Mouse (Mus musculus): ENCODE measurements around the gene Pbxip1. TPM values are rescaled to one million over a fixed set of nuclear protein-coding genes. Genes with fewer than 3 reads are reported as not detected.
A peak's percentile ranks its signal among the peaks of the same experiment; 100 is the strongest.

Gene Pbxip1
- total RNA-seq, 2 experiments from 2014 or later = 44.5 to 54.0 TPM

DNA sequence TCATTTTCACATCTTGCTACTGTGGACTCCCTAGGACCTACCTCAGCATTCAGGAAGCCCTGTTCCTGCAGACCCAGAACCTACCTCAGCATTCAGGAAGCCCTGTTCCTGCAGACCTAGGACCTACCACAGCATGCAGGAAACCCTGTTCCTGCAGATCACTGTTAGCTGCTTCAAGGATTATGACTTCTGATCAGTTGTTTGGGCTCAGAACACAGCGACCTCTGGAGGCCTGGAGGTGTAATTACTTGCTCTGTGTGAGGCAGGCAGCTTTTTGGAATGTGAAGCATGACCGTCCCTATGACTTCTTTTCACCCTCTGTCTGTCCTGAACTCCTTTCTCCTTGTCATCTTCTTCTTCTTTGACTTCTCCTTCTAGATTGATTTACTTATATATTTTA lies 45.0 kb downstream of the Pbxip1 start:
- DNase-seq (ENCODE audit: low spot score in 2 of 2) = no peak

DNA sequence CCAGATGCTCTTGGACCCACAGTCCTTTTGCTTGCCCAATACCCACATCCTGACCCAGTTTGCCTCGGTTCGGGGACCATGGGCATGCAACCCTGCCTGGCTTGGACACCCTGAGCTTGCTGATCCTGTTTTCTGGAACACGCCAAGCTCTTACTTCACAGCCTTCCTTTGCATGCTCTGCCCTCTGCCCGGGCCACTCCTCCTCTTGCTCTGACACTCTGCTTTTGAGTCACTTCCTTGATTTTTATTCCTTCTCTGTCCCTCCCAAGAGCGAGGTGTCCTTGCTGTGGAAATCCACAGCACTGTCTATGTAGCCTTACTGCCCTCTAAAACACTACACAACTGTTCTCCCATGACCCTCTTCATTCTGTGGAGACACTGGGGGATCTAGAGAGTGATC lies 45.7 kb downstream of the Pbxip1 start:
- DNase-seq (ENCODE audit: low spot score in 2 of 2) = no peak

DNA sequence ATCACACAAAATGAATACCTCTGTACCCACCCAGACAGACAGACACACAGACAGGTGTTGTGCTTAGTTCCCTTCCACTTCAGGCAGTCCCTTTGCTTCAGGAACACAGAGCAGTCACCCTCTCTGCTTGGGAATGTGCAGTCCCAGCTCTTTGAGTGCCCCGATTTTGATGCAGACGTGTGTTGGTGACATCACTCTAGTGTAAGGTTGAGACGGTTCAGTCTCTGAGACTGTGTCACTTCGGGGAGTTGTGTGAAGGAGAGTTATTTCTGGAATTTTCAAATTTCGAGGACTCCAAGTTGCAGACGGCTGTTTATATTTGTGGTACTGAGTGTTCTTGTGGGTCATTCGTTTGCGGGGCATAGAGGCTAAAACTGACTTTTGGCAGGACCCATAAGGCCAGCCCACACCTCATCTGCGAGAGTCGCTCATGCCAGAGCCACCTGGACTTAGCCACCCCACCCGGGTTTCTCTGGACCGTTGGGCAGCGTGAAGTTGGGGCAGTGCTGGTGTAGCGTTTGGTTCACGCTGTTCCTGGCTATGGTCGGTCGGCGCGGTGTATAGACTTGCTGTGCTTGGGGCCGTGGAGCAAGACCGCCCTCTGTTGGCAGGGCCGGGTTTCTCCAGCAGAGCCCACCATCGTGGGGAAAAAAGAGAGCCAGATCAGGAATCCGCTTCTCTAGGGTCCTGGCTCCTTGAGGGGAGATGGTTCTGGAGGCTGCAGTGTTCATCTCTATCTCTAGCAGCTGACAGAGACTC lies 48.4 kb downstream of the Pbxip1 start:
- DNase-seq (ENCODE audit: low spot score in 2 of 2) = peak; percentile 61 to 62

DNA sequence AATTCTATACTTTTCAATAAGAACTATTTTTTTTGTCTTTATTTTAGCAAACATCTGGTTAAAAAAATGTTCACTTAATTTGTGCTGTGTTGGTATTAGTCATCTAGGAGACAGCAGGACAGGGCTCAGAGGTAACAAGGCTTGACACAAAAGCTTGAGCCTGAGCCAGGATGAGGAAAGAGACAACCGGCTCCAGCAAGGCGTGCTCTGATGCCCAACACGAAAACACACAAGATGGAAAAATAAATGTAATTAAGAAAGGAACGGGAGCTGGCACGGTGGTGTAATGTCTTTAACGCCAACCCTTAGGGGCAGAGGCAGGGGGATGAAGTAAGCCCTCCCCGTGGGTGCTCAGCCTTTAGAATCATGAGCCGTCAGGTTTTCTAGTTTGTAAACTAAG lies 49.6 kb downstream of the Pbxip1 start:
- DNase-seq (ENCODE audit: low spot score in 2 of 2) = no peak

GRCm38 (mm10) chr3:89486916-89487702 lies 50.6 kb downstream of the Pbxip1 start:
- no peak for DNase-seq (ENCODE audit: low spot score in 2 of 2)

GRCm38 (mm10) chr3:89490790-89491189 lies 54.3 kb downstream of the Pbxip1 start:
- DNase-seq (ENCODE audit: low spot score in 2 of 2) = no peak

- no peak for DNase-seq (ENCODE audit: low spot score in 2 of 2)
Measured at GRCm38 (mm10) chr3:89491559-89491958, 55.1 kb downstream of the Pbxip1 start.

DNA sequence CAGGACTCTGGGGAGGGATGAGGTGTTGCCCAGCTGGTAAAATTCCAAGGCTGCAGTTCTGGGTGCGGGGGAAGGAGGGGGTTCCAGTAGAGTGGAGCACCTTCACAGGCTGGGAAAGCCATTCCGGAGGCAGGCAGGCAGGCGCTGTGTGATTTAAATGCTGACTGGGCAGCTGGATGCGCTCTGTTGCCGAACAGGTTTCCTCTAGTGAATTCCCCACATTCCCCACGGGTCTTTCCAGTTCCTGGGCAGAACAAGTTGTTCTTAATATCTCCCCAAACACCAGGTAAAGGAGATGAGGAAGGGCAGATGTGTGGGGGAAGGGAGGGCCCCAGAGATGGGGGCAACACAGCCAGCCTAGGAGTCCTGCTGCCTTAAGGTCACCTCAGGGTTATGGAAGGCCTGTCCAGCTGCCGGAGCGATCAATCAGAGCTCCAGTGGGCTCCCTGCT lies 56.2 kb downstream of the Pbxip1 start:
- no peak for DNase-seq (ENCODE audit: low spot score in 2 of 2)

GRCm38 (mm10) chr3:89494630-89495029 lies 58.1 kb downstream of the Pbxip1 start:
- DNase-seq (ENCODE audit: low spot score in 2 of 2) = no peak

- no peak for DNase-seq (ENCODE audit: low spot score in 2 of 2)
Measured at GRCm38 (mm10) chr3:89496366-89496765, 59.9 kb downstream of the Pbxip1 start.

- no peak for DNase-seq (ENCODE audit: low spot score in 2 of 2)
Measured at GRCm38 (mm10) chr3:89499696-89500095, 63.2 kb downstream of the Pbxip1 start.

Other genes starting within 250 kb of the Pbxip1 start
- gene Gba, start 233.8 kb upstream of the Pbxip1 start, total RNA-seq (2021) = 10 to 100 TPM; 64.1 to 68.8 TPM
- gene Thbs3, start 221.5 kb upstream of the Pbxip1 start, total RNA-seq (2021) = 10 to 100 TPM; 32.1 to 40.1 TPM
- gene Mtx1, start 209.6 kb upstream of the Pbxip1 start, total RNA-seq (2021) = 10 to 100 TPM; 91.1 to 99.9 TPM
- 1 to 10 TPM; 1.2 to 1.3 TPM for gene Muc1, start 207.6 kb upstream of the Pbxip1 start, total RNA-seq (2021)
- 10 to 100 TPM; 77.3 to 90.2 TPM for gene Krtcap2, start 190.7 kb upstream of the Pbxip1 start, total RNA-seq (2021)
- 10 to 100 TPM; 97.0 to 99.4 TPM for gene Trim46, start 190.4 kb upstream of the Pbxip1 start, total RNA-seq (2021)
- 10 to 100 TPM; 50.0 to 63.2 TPM for gene Dpm3, start 177.3 kb upstream of the Pbxip1 start, total RNA-seq (2021)
- 10 to 100 TPM; 37.1 to 40.2 TPM for gene Slc50a1, start 166.1 kb upstream of the Pbxip1 start, total RNA-seq (2021)
- 1 to 10 TPM; 6.4 TPM for gene Efna1, start 155.6 kb upstream of the Pbxip1 start, total RNA-seq (2021)
- 10 to 100 TPM; 57.8 to 62.7 TPM for gene Efna3, start 113.7 kb upstream of the Pbxip1 start, total RNA-seq (2021)
- 1 to 10 TPM; 1.0 to 1.8 TPM for gene Efna4, start 98.7 kb upstream of the Pbxip1 start, total RNA-seq (2021)
- 100 to 1,000 TPM; 114 to 115 TPM for gene Adam15, start 86.7 kb upstream of the Pbxip1 start, total RNA-seq (2021)
- under 1 TPM; 0.41 to 0.76 TPM for gene Dcst2, start 74.7 kb upstream of the Pbxip1 start, total RNA-seq (2021)
- gene Dcst1, start 71.5 kb upstream of the Pbxip1 start, total RNA-seq (2021) = under 1 TPM in 1 of 2 experiments, not detected in 1; 0.21 TPM
- 10 to 100 TPM; 12.1 to 15.1 TPM for gene Zbtb7b, start 41.9 kb upstream of the Pbxip1 start, total RNA-seq (2021)
- 1 to 10 TPM; 3.2 to 4.3 TPM for gene Lenep, start 33.9 kb upstream of the Pbxip1 start, total RNA-seq (2021)
- 10 to 100 TPM; 30.4 to 30.5 TPM for gene Flad1, start 24.8 kb upstream of the Pbxip1 start, total RNA-seq (2021)
- 1 to 10 TPM; 4.6 to 6.5 TPM for gene Cks1b, start 18.3 kb upstream of the Pbxip1 start, total RNA-seq (2021)
- 10 to 100 TPM; 14.2 to 15.0 TPM for gene Shc1, start 18.3 kb upstream of the Pbxip1 start, total RNA-seq (2021)
- gene Pygo2, start 6.5 kb upstream of the Pbxip1 start, total RNA-seq (2021) = 10 to 100 TPM; 49.5 to 57.6 TPM
- gene Pmvk, start 17.8 kb downstream of the Pbxip1 start, total RNA-seq (2021) = 10 to 100 TPM; 35.3 to 38.7 TPM
- 10 to 100 TPM; 25.5 to 26.6 TPM for gene Kcnn3, start 83.5 kb downstream of the Pbxip1 start, total RNA-seq (2021)